Mouse (Mus musculus): Measurements from ENCODE around the gene Ppp1r9b. TPM values are rescaled to one million over a fixed set of nuclear protein-coding genes. Genes with fewer than 3 reads are reported as not detected.

The Ppp1r9b gene
- polyA plus RNA-seq, 1 experiment from 2014 or later = 11.0 TPM

- H3K4me1 ChIP-seq = peaks cover 71% of the 10 kb centered on the region
- H3K27me3 ChIP-seq = no peaks in the 10 kb centered on the region
- peak overlapping the region; percentile 94 for H3K4me2 ChIP-seq (replicated peaks)
- no peaks in the 10 kb centered on the region for H3K9me3 ChIP-seq (replicated peaks)
- 40% methylated on average over 6 of the region's 6 CpGs for WGBS
- H3K27ac ChIP-seq (replicated peaks) = peak overlapping the region; percentile 95
- H3K36me3 ChIP-seq = peaks cover 3% of the 10 kb centered on the region; the same call in 1 of the 2 replicates
- ATAC-seq (ENCODE audit: insufficient number of reproducible peaks, low FRiP score, low TSS enrichment, low read depth) = no peak
- peak overlapping the region; percentile 93; the same call in 1 of the 2 replicates for H3K9ac ChIP-seq
- H3K4me3 ChIP-seq (replicated peaks) = peak overlapping the region; percentile 91
These were observed 610 bp upstream of the Ppp1r9b start for GRCm38 (mm10) chr11:94990102-94990748.

DNA sequence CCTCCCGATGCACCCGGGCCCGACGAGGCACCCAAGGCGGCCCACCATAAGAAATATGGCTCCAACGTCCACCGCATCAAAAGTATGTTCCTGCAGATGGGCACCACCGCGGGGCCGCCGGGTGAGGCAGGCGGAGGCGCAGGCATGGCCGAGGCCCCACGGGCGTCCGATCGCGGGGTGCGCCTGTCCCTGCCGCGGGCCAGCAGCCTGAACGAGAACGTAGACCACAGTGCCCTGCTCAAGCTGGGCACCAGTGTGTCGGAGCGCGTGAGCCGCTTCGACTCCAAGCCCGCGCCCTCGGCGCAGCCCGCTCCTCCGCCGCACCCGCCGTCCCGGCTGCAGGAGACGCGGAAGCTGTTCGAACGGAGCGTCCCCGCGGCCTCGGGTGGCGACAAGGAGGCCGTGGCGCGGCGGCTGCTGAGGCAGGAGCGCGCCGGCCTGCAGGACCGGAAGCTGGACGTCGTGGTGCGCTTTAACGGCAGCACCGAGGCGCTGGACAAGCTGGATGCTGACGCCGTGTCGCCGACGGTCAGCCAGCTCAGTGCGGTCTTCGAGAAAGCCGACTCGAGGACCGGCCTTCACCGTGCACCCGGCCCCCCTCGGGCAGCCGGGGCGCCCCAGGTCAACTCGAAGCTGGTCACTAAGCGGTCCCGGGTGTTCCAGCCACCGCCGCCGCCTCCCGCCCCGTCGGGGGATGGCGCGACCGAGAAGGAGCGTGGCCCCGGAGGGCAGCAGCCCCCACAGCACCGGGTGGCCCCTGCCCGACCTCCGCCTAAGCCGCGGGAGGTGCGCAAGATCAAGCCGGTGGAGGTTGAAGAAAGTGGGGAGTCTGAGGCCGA is 1.0 kb downstream of the Ppp1r9b start:
- under 1% methylated on average over 99 of the region's 99 CpGs for WGBS
- Histone ChIP-seq H3K27ac (replicated peaks) (peak overlapping the region; percentile 95), H3K36me3 (peaks cover 13% of the 10 kb centered on the region), H3K9ac (peak overlapping the region; percentile 93), H3K27me3 (no peaks in the 10 kb centered on the region), H3K9me3 (replicated peaks) (no peaks in the 10 kb centered on the region), H3K4me3 (replicated peaks) (peak overlapping the region; percentile 91), H3K4me1 (peaks cover 81% of the 10 kb centered on the region), H3K4me2 (replicated peaks) (peak overlapping the region; percentile 94)
- no peak for ATAC-seq (ENCODE audit: insufficient number of reproducible peaks, low FRiP score, low TSS enrichment, low read depth)

DNA sequence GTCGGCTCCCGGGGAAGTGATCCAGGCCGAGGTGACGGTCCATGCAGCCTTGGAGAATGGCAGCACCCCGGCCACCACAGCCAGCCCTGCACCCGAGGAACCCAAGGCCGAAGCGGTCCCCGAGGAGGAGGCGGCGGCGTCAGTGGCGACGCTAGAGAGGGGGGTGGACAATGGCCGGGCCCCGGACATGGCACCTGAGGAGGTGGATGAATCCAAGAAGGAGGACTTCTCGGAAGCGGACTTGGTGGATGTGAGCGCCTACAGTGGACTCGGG is 1.6 kb downstream of the Ppp1r9b start:
- ATAC-seq (ENCODE audit: insufficient number of reproducible peaks, low FRiP score, low TSS enrichment, low read depth) = no peak
- H3K9me3 ChIP-seq (replicated peaks) = no peaks in the 10 kb centered on the region
- peak overlapping the region; percentile 93 for H3K9ac ChIP-seq
- peaks cover 18% of the 10 kb centered on the region for H3K36me3 ChIP-seq
- H3K27ac ChIP-seq (replicated peaks) = peak overlapping the region; percentile 61
- H3K4me1 ChIP-seq = peaks cover 78% of the 10 kb centered on the region
- 1% methylated on average over 20 of the region's 20 CpGs for WGBS
- peak overlapping the region; percentile 94 for H3K4me2 ChIP-seq (replicated peaks)
- H3K4me3 ChIP-seq (replicated peaks) = peak overlapping the region; percentile 91
- H3K27me3 ChIP-seq = no peaks in the 10 kb centered on the region

- peaks cover 78% of the 10 kb centered on the region for H3K4me1 ChIP-seq
- peak overlapping the region; percentile 61 for H3K27ac ChIP-seq (replicated peaks)
- ATAC-seq (ENCODE audit: insufficient number of reproducible peaks, low FRiP score, low TSS enrichment, low read depth) = peak; percentile 8; the same call in 1 of the 2 replicates
- no peaks in the 10 kb centered on the region for H3K27me3 ChIP-seq
- no peaks in the 10 kb centered on the region for H3K9me3 ChIP-seq (replicated peaks)
- H3K4me3 ChIP-seq (replicated peaks) = peak overlapping the region; percentile 91
- 2% methylated on average over 22 of the region's 22 CpGs for WGBS
- H3K36me3 ChIP-seq = peaks cover 24% of the 10 kb centered on the region
- peak overlapping the region; percentile 93 for H3K9ac ChIP-seq
- H3K4me2 ChIP-seq (replicated peaks) = peak overlapping the region; percentile 94
These were observed 2.1 kb downstream of the Ppp1r9b start for GRCm38 (mm10) chr11:94992754-94993606.

- Histone ChIP-seq H3K27ac (replicated peaks) (peak overlapping the region; percentile 44), H3K9ac (peak overlapping the region; percentile 93), H3K4me3 (replicated peaks) (peak overlapping the region; percentile 91), H3K4me2 (replicated peaks) (peak overlapping the region; percentile 94), H3K36me3 (peaks cover 36% of the 10 kb centered on the region), H3K27me3 (no peaks in the 10 kb centered on the region), H3K9me3 (replicated peaks) (no peaks in the 10 kb centered on the region), H3K4me1 (peaks cover 66% of the 10 kb centered on the region)
- no peak for ATAC-seq (ENCODE audit: insufficient number of reproducible peaks, low FRiP score, low TSS enrichment, low read depth)
- WGBS = 43% methylated on average over 10 of the region's 10 CpGs
These were observed 3.5 kb downstream of the Ppp1r9b start for GRCm38 (mm10) chr11:94994208-94994814.

GRCm38 (mm10) chr11:94994947-94995772 is 4.3 kb downstream of the Ppp1r9b start:
- Histone ChIP-seq H3K4me2 (replicated peaks) (peak overlapping the region; percentile 94), H3K27me3 (no peaks in the 10 kb centered on the region), H3K4me1 (peaks cover 64% of the 10 kb centered on the region), H3K9me3 (replicated peaks) (no peaks in the 10 kb centered on the region), H3K27ac (replicated peaks) (no peak overlapping the region), H3K9ac (no peak overlapping the region), H3K36me3 (peaks cover 44% of the 10 kb centered on the region), H3K4me3 (replicated peaks) (peak overlapping the region; percentile 91)
- WGBS = 82% methylated on average over 11 of the region's 11 CpGs
- no peak for ATAC-seq (ENCODE audit: insufficient number of reproducible peaks, low FRiP score, low TSS enrichment, low read depth)

GRCm38 (mm10) chr11:94996101-94996500 is 5.3 kb downstream of the Ppp1r9b start:
- H3K27ac ChIP-seq (replicated peaks) = no peak overlapping the region
- H3K4me2 ChIP-seq (replicated peaks) = peak overlapping the region; percentile 94; the same call in 1 of the 2 replicates
- peaks cover 47% of the 10 kb centered on the region for H3K36me3 ChIP-seq
- ATAC-seq (ENCODE audit: insufficient number of reproducible peaks, low FRiP score, low TSS enrichment, low read depth) = no peak
- H3K4me3 ChIP-seq (replicated peaks) = no peak overlapping the region
- H3K9ac ChIP-seq = no peak overlapping the region
- no peaks in the 10 kb centered on the region for H3K9me3 ChIP-seq (replicated peaks)
- 72% methylated on average over 8 of the region's 8 CpGs for WGBS
- peaks cover 68% of the 10 kb centered on the region for H3K4me1 ChIP-seq
- H3K27me3 ChIP-seq = no peaks in the 10 kb centered on the region

GRCm38 (mm10) chr11:94996984-94997383 is 6.1 kb downstream of the Ppp1r9b start:
- Histone ChIP-seq H3K36me3 (peaks cover 55% of the 10 kb centered on the region), H3K27me3 (no peaks in the 10 kb centered on the region), H3K9me3 (replicated peaks) (no peaks in the 10 kb centered on the region), H3K4me1 (peaks cover 67% of the 10 kb centered on the region), H3K4me2 (replicated peaks) (no peak overlapping the region), H3K9ac (no peak overlapping the region), H3K27ac (replicated peaks) (no peak overlapping the region), H3K4me3 (replicated peaks) (no peak overlapping the region)
- 93% methylated on average over 6 of the region's 6 CpGs for WGBS
- ATAC-seq (ENCODE audit: insufficient number of reproducible peaks, low FRiP score, low TSS enrichment, low read depth) = no peak

- WGBS = 71% methylated on average over 5 of the region's 5 CpGs
- H3K4me3 ChIP-seq (replicated peaks) = no peak overlapping the region
- ATAC-seq (ENCODE audit: insufficient number of reproducible peaks, low FRiP score, low TSS enrichment, low read depth) = no peak
- H3K27ac ChIP-seq (replicated peaks) = no peak overlapping the region
- no peaks in the 10 kb centered on the region for H3K27me3 ChIP-seq
- H3K36me3 ChIP-seq = peaks cover 61% of the 10 kb centered on the region
- peaks cover 61% of the 10 kb centered on the region for H3K4me1 ChIP-seq
- no peak overlapping the region for H3K4me2 ChIP-seq (replicated peaks)
- no peak overlapping the region for H3K9ac ChIP-seq
- H3K9me3 ChIP-seq (replicated peaks) = no peaks in the 10 kb centered on the region
These were observed 6.8 kb downstream of the Ppp1r9b start for GRCm38 (mm10) chr11:94997596-94997995.

GRCm38 (mm10) chr11:94998041-94998531 is 7.3 kb downstream of the Ppp1r9b start:
- H3K4me3 ChIP-seq (replicated peaks) = no peak overlapping the region

More at GRCm38 (mm10) chr11:94998041-94998531, 7.3 kb downstream of the Ppp1r9b start:
- Histone ChIP-seq H3K4me2 (replicated peaks) (no peak overlapping the region), H3K27ac (replicated peaks) (no peak overlapping the region), H3K4me1 (peaks cover 56% of the 10 kb centered on the region), H3K9ac (no peak overlapping the region), H3K36me3 (peaks cover 66% of the 10 kb centered on the region), H3K9me3 (replicated peaks) (no peaks in the 10 kb centered on the region), H3K27me3 (no peaks in the 10 kb centered on the region)
- WGBS = 77% methylated on average over 16 of the region's 16 CpGs
- ATAC-seq (ENCODE audit: insufficient number of reproducible peaks, low FRiP score, low TSS enrichment, low read depth) = no peak
